Mouse (Mus musculus) right cerebral cortex, adult 18-20 months (tissue): Measurements from ENCODE around the gene Tead1.
"Not testable (repeated sequence)": the region's sequence is repeated elsewhere in the genome, so short reads cannot be mapped to it uniquely, and the experiment has no call there.

ENCODE experiments used
- DNase-seq: peaks from one replicate; pipeline ENCODE4 v3.0.0; 2022; ENCODE audit warnings: mixed read lengths

Gene Tead1

GRCm38 (mm10) chr7:112868551-112869465 is 189.7 kb downstream of the Tead1 start:
- DNase-seq, result peak; percentile 51

- no peak for DNase-seq
Measured at GRCm38 (mm10) chr7:112871752-112872151, 192.6 kb downstream of the Tead1 start.

- DNase-seq, result no peak
Measured at GRCm38 (mm10) chr7:112872435-112873196, 193.5 kb downstream of the Tead1 start.

GRCm38 (mm10) chr7:112876128-112876527 is 197.0 kb downstream of the Tead1 start:
- DNase-seq, result no peak

- DNase-seq, result peak; percentile 71
Measured at GRCm38 (mm10) chr7:112883791-112884274, 204.7 kb downstream of the Tead1 start.

GRCm38 (mm10) chr7:112885546-112885945 is 206.4 kb downstream of the Tead1 start:
- DNase-seq, result no peak

- DNase-seq, result no peak
Measured at GRCm38 (mm10) chr7:112891883-112892282, 212.8 kb downstream of the Tead1 start.

- no peak for DNase-seq
Measured at GRCm38 (mm10) chr7:112892595-112892994, 213.5 kb downstream of the Tead1 start.

GRCm38 (mm10) chr7:112896363-112896762 is 217.2 kb downstream of the Tead1 start:
- no peak for DNase-seq

GRCm38 (mm10) chr7:112901710-112902109 is 222.6 kb downstream of the Tead1 start:
- DNase-seq, result no peak

GRCm38 (mm10) chr7:112906848-112907247 is 227.7 kb downstream of the Tead1 start:
- DNase-seq, result no peak

- no peak for DNase-seq
Measured at GRCm38 (mm10) chr7:112907468-112907867, 228.3 kb downstream of the Tead1 start.

GRCm38 (mm10) chr7:112909164-112909563 is 230.0 kb downstream of the Tead1 start:
- DNase-seq, result no peak

- no peak for DNase-seq
Measured at GRCm38 (mm10) chr7:112912969-112913368, 233.9 kb downstream of the Tead1 start.

GRCm38 (mm10) chr7:112915571-112915970 is 236.5 kb downstream of the Tead1 start:
- peak; percentile 47 for DNase-seq

- no peak for DNase-seq
Measured at GRCm38 (mm10) chr7:112917613-112918278, 238.6 kb downstream of the Tead1 start.

- peak; percentile 21 for DNase-seq
Measured at GRCm38 (mm10) chr7:112918279-112918991, 239.3 kb downstream of the Tead1 start.

GRCm38 (mm10) chr7:112919845-112920244 is 240.7 kb downstream of the Tead1 start:
- DNase-seq, result peak; percentile 57

GRCm38 (mm10) chr7:112922801-112923200 is 243.7 kb downstream of the Tead1 start:
- no peak for DNase-seq

GRCm38 (mm10) chr7:112923712-112924111 is 244.6 kb downstream of the Tead1 start:
- no peak for DNase-seq

- DNase-seq, result no peak
Measured at GRCm38 (mm10) chr7:112930669-112931068, 251.6 kb downstream of the Tead1 start.

GRCm38 (mm10) chr7:112935876-112936275 is 256.8 kb downstream of the Tead1 start:
- not testable (repeated sequence) for DNase-seq
